Mouse (Mus musculus) left cerebral cortex, adult 18-20 months (tissue): ENCODE results near the gene Axdnd1. TPM values are rescaled to one million over a fixed set of nuclear protein-coding genes. Genes with fewer than 3 reads are reported as not detected.
A peak's percentile ranks its signal among the peaks of the same experiment; 100 is the strongest.

Experiments used
- DNase-seq, 2 experiments: peaks; one replicate each; pipeline ENCODE4 v3.0.0; 2021 to 2022; ENCODE audit warnings: low spot score in 2 of 2, mixed read lengths in 1 of 2
- long read RNA-seq, 2 experiments: library from polyadenylated mRNA; stranded (forward); transcript quantifications; one replicate each; pipeline ENCODE4 v2.0.0; 2021
- total RNA-seq, 2 experiments: library from RNA; stranded (reverse); gene quantifications; 2 replicates each; pipeline ENCODE4 v1.2.3; 2021

Axdnd1 gene
- under 1 TPM; 0.35 to 0.53 TPM for total RNA-seq
- long read RNA-seq, experiment 1, result 0 reads
- long read RNA-seq, experiment 2, result 0 reads

GRCm38 (mm10) chr1:156420671-156421297 lies at the start of gene Axdnd1:
Gene Axdnd1, minus strand, starts transcription at chr1:156421159.
- peak; percentile 80 to 86 for DNase-seq

- DNase-seq, result no peak
Observed at GRCm38 (mm10) chr1:156470557-156470956, 49.6 kb upstream of the Axdnd1 start.

- DNase-seq, result no peak
Observed at GRCm38 (mm10) chr1:156468576-156468975, 47.6 kb upstream of the Axdnd1 start.

- DNase-seq, result no peak
Observed at GRCm38 (mm10) chr1:156467655-156468255, 46.8 kb upstream of the Axdnd1 start.

- no peak for DNase-seq
Observed at GRCm38 (mm10) chr1:156464963-156465362, 44.0 kb upstream of the Axdnd1 start.

- no peak for DNase-seq
Observed at GRCm38 (mm10) chr1:156463981-156464853, 43.3 kb upstream of the Axdnd1 start.

GRCm38 (mm10) chr1:156462273-156462991 lies 41.5 kb upstream of the Axdnd1 start:
- DNase-seq, result no peak

GRCm38 (mm10) chr1:156461036-156461435 lies 40.1 kb upstream of the Axdnd1 start:
- no peak for DNase-seq

GRCm38 (mm10) chr1:156460216-156460615 lies 39.3 kb upstream of the Axdnd1 start:
- DNase-seq, result no peak

- DNase-seq, result no peak
Observed at GRCm38 (mm10) chr1:156459690-156460089, 38.7 kb upstream of the Axdnd1 start.

- no peak for DNase-seq
Observed at GRCm38 (mm10) chr1:156458391-156459060, 37.6 kb upstream of the Axdnd1 start.

GRCm38 (mm10) chr1:156455005-156455758 lies 34.2 kb upstream of the Axdnd1 start:
- no peak for DNase-seq

- peak in 1 of 2 experiments; percentile 11 for DNase-seq
Observed at GRCm38 (mm10) chr1:156454384-156454783, 33.4 kb upstream of the Axdnd1 start.

GRCm38 (mm10) chr1:156453876-156454275 lies 32.9 kb upstream of the Axdnd1 start:
- DNase-seq, result no peak

GRCm38 (mm10) chr1:156450478-156450877 lies 29.5 kb upstream of the Axdnd1 start:
- no peak for DNase-seq

- DNase-seq, result no peak
Observed at GRCm38 (mm10) chr1:156449691-156450090, 28.7 kb upstream of the Axdnd1 start.

GRCm38 (mm10) chr1:156449089-156449488 lies 28.1 kb upstream of the Axdnd1 start:
- no peak for DNase-seq

- DNase-seq, result no peak
Observed at GRCm38 (mm10) chr1:156445049-156445448, 24.1 kb upstream of the Axdnd1 start.

- DNase-seq, result peak; percentile 33 to 47
Observed at GRCm38 (mm10) chr1:156442776-156443175, 21.8 kb upstream of the Axdnd1 start.

- no peak for DNase-seq
Observed at GRCm38 (mm10) chr1:156442266-156442665, 21.3 kb upstream of the Axdnd1 start.
